In the genomic region with DNA sequence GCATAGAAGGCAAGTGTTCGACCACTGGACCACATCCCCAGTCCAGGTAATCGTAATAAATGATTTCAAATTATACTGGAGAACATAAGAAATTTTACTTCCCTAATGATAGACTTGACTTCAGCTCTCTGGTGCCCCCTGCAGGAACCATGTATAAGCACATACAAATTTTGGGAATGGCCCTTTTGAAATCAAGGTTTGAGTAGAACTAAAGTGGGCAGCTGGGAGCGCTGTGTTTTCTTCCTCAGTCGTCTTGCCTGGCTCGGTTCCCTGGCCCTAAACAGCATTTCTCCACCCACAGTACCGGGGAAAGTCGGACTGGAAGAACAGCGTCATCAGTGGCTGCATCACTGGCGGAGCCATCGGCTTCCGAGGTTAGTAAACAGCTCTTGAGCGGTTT, we compare ENCODE assay signal across 9 mouse cellular contexts. TPM values are rescaled to one million over a fixed set of nuclear protein-coding genes. Genes with fewer than 3 reads are reported as not detected.
DNase-seq lines count a peak whose midpoint lies in the region; ATAC-seq and TF ChIP-seq lines count a peak whose summit lies in the region.
"Had no signal": no experiment of that assay in that cellular context is flagged by ENCODE, and none has a peak within 500 bp of the region (broad histone marks: within the 10 kb centered on the region; RNA-seq: fewer than 3 reads in every experiment).

No protein-coding gene starts in this region.

- H3K36me3 ChIP-seq in intestine, embryonic 14.5 days (ENCODE audit: control insufficient read depth, insufficient read depth, low read length): peaks cover 58% of the 10 kb centered on the region
- peaks cover 11% of the 10 kb centered on the region; the same call in 1 of the 2 replicates for H3K36me3 ChIP-seq in intestine, embryonic 16.5 days (ENCODE audit: control insufficient read depth, insufficient read depth, low read length)

- intact Hi-C loops in left cerebral cortex, postnatal 25 days (cut with DNase I): no loop called here

- H3K27me3 ChIP-seq in intestine, embryonic 14.5 days (replicated peaks; ENCODE audit: control insufficient read depth, insufficient read depth, low read length): no peaks in the 10 kb centered on the region
- no peaks in the 10 kb centered on the region for H3K27me3 ChIP-seq in intestine, embryonic 16.5 days (replicated peaks; ENCODE audit: control insufficient read depth, insufficient read depth, low read length)
- H3K27me3 ChIP-seq: liver, embryonic 15.5 days had no signal

- H3K27ac ChIP-seq in intestine, embryonic 14.5 days (ENCODE audit: low read depth): no peak overlapping the region
- H3K27ac ChIP-seq in intestine, embryonic 16.5 days (ENCODE audit: low read length): no peak overlapping the region
- H3K27ac ChIP-seq in cortical plate, adult 2 months (ENCODE audit: insufficient read depth, low read length): no peak overlapping the region
- H3K27ac ChIP-seq: liver, embryonic 15.5 days had no signal

- no peak overlapping the region for H3K4me2 ChIP-seq in intestine, embryonic 14.5 days (ENCODE audit: low read length)
- no peak overlapping the region for H3K4me2 ChIP-seq in intestine, embryonic 16.5 days (ENCODE audit: low read depth, low read length)
- H3K4me2 ChIP-seq: liver, embryonic 15.5 days had no signal

- TF ChIP-seq POLR2A in cortical plate, adult 2 months (IDR thresholded peaks at IDR 0.05; ENCODE audit: extremely low read depth, insufficient read depth, low read length): no peak

- peaks cover 8% of the 10 kb centered on the region; the same call in 1 of the 2 replicates for H3K4me1 ChIP-seq in intestine, embryonic 14.5 days (replicated peaks; ENCODE audit: control insufficient read depth, insufficient read depth, low read length)
- H3K4me1 ChIP-seq in intestine, embryonic 16.5 days (ENCODE audit: control insufficient read depth, insufficient read depth, low read length): 0 out of 2 replicates have a peak, but pooled peaks cover 2% of the 10 kb centered on the region
- peaks cover 2% of the 10 kb centered on the region; the same call in 1 of the 2 replicates for H3K4me1 ChIP-seq in cortical plate, adult 2 months (ENCODE audit: control insufficient read depth, insufficient read depth, low read length)

- WGBS in intestine, embryonic 14.5 days: 76% methylated on average over 12 of the region's 12 CpGs
- 73% methylated on average over 12 of the region's 12 CpGs for WGBS in intestine, embryonic 16.5 days

- ATAC-seq in intestine, embryonic 14.5 days (replicated peaks; ENCODE audit: low FRiP score, low TSS enrichment, low read depth): no peak
- ATAC-seq in intestine, embryonic 16.5 days: no peak
- ATAC-seq in megakaryocyte-erythroid progenitor cell, adult 5-6 weeks (replicated peaks; ENCODE audit: low FRiP score, low TSS enrichment, poor library complexity, severe bottlenecking): no peak

- no peak overlapping the region for H3K4me3 ChIP-seq in intestine, embryonic 14.5 days (ENCODE audit: low read depth, low read length)
- H3K4me3 ChIP-seq in intestine, embryonic 16.5 days (ENCODE audit: low read length): no peak overlapping the region
- no peak overlapping the region for H3K4me3 ChIP-seq in cortical plate, adult 2 months (ENCODE audit: insufficient read depth, low read length)
- H3K4me3 ChIP-seq: liver, embryonic 15.5 days had no signal

- no peaks in the 10 kb centered on the region for H3K9me3 ChIP-seq in intestine, embryonic 14.5 days (ENCODE audit: control insufficient read depth, low read length)
- H3K9me3 ChIP-seq in intestine, embryonic 16.5 days (ENCODE audit: control insufficient read depth, low read length): no peaks in the 10 kb centered on the region
- H3K9me3 ChIP-seq: liver, embryonic 15.5 days had no signal

- DNase-seq in intestine, embryonic 14.5 days (ENCODE audit: low spot score): peak; percentile 80
- peak; percentile 83 to 85 for DNase-seq in B cell, adult 2 months
- peak; percentile 85 for DNase-seq in NIH3T3 (ENCODE audit: low read depth)
- peak; percentile 67 to 79 for DNase-seq in left cerebral cortex, postnatal 25 days (ENCODE audit: low spot score in 2 of 2)
- DNase-seq in retina, postnatal 1 day: peak; percentile 71

- no peak overlapping the region for H3K9ac ChIP-seq in intestine, embryonic 14.5 days (ENCODE audit: low read length)
- no peak overlapping the region for H3K9ac ChIP-seq in intestine, embryonic 16.5 days (ENCODE audit: low read depth, low read length)
- H3K9ac ChIP-seq: liver, embryonic 15.5 days had no signal

- peak; percentile 44; the same call in 1 of the 2 replicates for TF ChIP-seq CTCF in cortical plate, adult 2 months (IDR thresholded peaks at IDR 0.05; ENCODE audit: extremely low read depth, insufficient read depth, low read length)

RNA-seq across cellular contexts. Expression of gene Timm22, which starts 4.1 kb away (rescaled TPM):
- 117 and 119 TPM in 2 replicates for polyA plus RNA-seq in intestine, embryonic 14.5 days (2014; fragmentation: Nextera tagmentation; extraction: Ambion mirVana)
- polyA plus RNA-seq in intestine, embryonic 16.5 days (2015; fragmentation: Nextera tagmentation; extraction: Ambion mirVana): 92.8 and 96.6 TPM in 2 replicates
- 28.3 and 28.7 TPM in 2 replicates for polyA plus RNA-seq in cortical plate, adult 2 months (2012; rRNA removed)
- 10 to 100 TPM; 36.3 to 37.3 TPM for total RNA-seq in left cerebral cortex, postnatal 25 days (2021)
- 24.6 and 28.1 TPM in 2 replicates for total RNA-seq in megakaryocyte-erythroid progenitor cell, adult 5-6 weeks (2014; fragmentation: Nextera tagmentation)
- 8.6 and 11.2 TPM in 2 replicates for total RNA-seq in megakaryocyte-erythroid progenitor cell, adult 5-6 weeks (2017)

RNA-seq across cellular contexts. Expression of gene Nxn, which starts 11.9 kb away (rescaled TPM):
- polyA plus RNA-seq in intestine, embryonic 14.5 days (2014; fragmentation: Nextera tagmentation; extraction: Ambion mirVana): 45.8 and 51.4 TPM in 2 replicates
- 20.1 and 25.7 TPM in 2 replicates for polyA plus RNA-seq in intestine, embryonic 16.5 days (2015; fragmentation: Nextera tagmentation; extraction: Ambion mirVana)
- polyA plus RNA-seq in cortical plate, adult 2 months (2012; rRNA removed): 8.0 and 9.2 TPM in 2 replicates
- total RNA-seq in left cerebral cortex, postnatal 25 days (2021): 10 to 100 TPM; 10.3 to 11.5 TPM
- total RNA-seq in megakaryocyte-erythroid progenitor cell, adult 5-6 weeks (2014; fragmentation: Nextera tagmentation): 3.0 and 8.8 TPM in 2 replicates
- 4.0 and 4.5 TPM in 2 replicates for total RNA-seq in megakaryocyte-erythroid progenitor cell, adult 5-6 weeks (2017)
